Mouse (Mus musculus): ENCODE results near the gene Cep131. TPM values are rescaled to one million over a fixed set of nuclear protein-coding genes. Genes with fewer than 3 reads are reported as not detected.

The Cep131 gene
- polyA plus RNA-seq, 1 experiment from 2014 or later: 35.6 TPM

GRCm38 (mm10) chr11:120065291-120065690, 21.3 kb downstream of the Cep131 start:
- ATAC-seq (replicated peaks): 0 out of 2 replicates have a peak, but pooled peaks have one; percentile 27
- H3K27ac ChIP-seq: no peak overlapping the region
- no peaks in the 10 kb centered on the region for H3K9me3 ChIP-seq
- H3K4me1 ChIP-seq: no peaks in the 10 kb centered on the region
- H3K36me3 ChIP-seq (replicated peaks): peaks cover 23% of the 10 kb centered on the region; the same call in 1 of the 2 replicates
- no peak overlapping the region for H3K4me2 ChIP-seq
- WGBS: 38% methylated on average over 10 of the region's 10 CpGs
- H3K4me3 ChIP-seq: no peak overlapping the region
- no peak overlapping the region for H3K9ac ChIP-seq
- no peaks in the 10 kb centered on the region for H3K27me3 ChIP-seq (replicated peaks)

- Histone ChIP-seq H3K4me1 (no peaks in the 10 kb centered on the region), H3K36me3 (replicated peaks) (peaks cover 20% of the 10 kb centered on the region; the same call in 1 of the 2 replicates), H3K9me3 (no peaks in the 10 kb centered on the region), H3K4me2 (no peak overlapping the region), H3K9ac (no peak overlapping the region), H3K27ac (no peak overlapping the region), H3K4me3 (no peak overlapping the region), H3K27me3 (replicated peaks) (no peaks in the 10 kb centered on the region)
- no peak for ATAC-seq (replicated peaks)
- 92% methylated on average over 11 of the region's 11 CpGs for WGBS
These were observed 22.0 kb downstream of the Cep131 start for GRCm38 (mm10) chr11:120064668-120065040.

- H3K9ac ChIP-seq: no peak overlapping the region
- H3K27me3 ChIP-seq (replicated peaks): no peaks in the 10 kb centered on the region
- WGBS: 83% methylated on average over 13 of the region's 13 CpGs
- ATAC-seq (replicated peaks): no peak
- no peaks in the 10 kb centered on the region for H3K9me3 ChIP-seq
- no peak overlapping the region for H3K4me2 ChIP-seq
- H3K4me1 ChIP-seq: no peaks in the 10 kb centered on the region
- peaks cover 20% of the 10 kb centered on the region; the same call in 1 of the 2 replicates for H3K36me3 ChIP-seq (replicated peaks)
- no peak overlapping the region for H3K27ac ChIP-seq
- H3K4me3 ChIP-seq: no peak overlapping the region
These were observed 22.5 kb downstream of the Cep131 start for GRCm38 (mm10) chr11:120064006-120064667.

GRCm38 (mm10) chr11:120063326-120063725, 23.3 kb downstream of the Cep131 start:
- H3K4me1 ChIP-seq: no peaks in the 10 kb centered on the region
- H3K36me3 ChIP-seq (replicated peaks): peaks cover 15% of the 10 kb centered on the region; the same call in 1 of the 2 replicates
- no peak overlapping the region for H3K4me3 ChIP-seq
- H3K9me3 ChIP-seq: no peaks in the 10 kb centered on the region
- no peak overlapping the region for H3K27ac ChIP-seq
- ATAC-seq (replicated peaks): no peak
- 89% methylated on average over 5 of the region's 5 CpGs for WGBS
- no peak overlapping the region for H3K9ac ChIP-seq
- H3K4me2 ChIP-seq: no peak overlapping the region
- H3K27me3 ChIP-seq (replicated peaks): no peaks in the 10 kb centered on the region

GRCm38 (mm10) chr11:120060634-120061033, 26.0 kb downstream of the Cep131 start:
- H3K27me3 ChIP-seq (replicated peaks): no peaks in the 10 kb centered on the region
- no peak overlapping the region for H3K4me2 ChIP-seq
- peaks cover 7% of the 10 kb centered on the region; the same call in 1 of the 2 replicates for H3K36me3 ChIP-seq (replicated peaks)
- H3K4me1 ChIP-seq: no peaks in the 10 kb centered on the region
- no peak overlapping the region for H3K9ac ChIP-seq
- no peak for ATAC-seq (replicated peaks)
- H3K4me3 ChIP-seq: no peak overlapping the region
- H3K9me3 ChIP-seq: no peaks in the 10 kb centered on the region
- no peak overlapping the region for H3K27ac ChIP-seq
- WGBS: 87% methylated on average over 8 of the region's 8 CpGs

GRCm38 (mm10) chr11:120055953-120056732, 30.5 kb downstream of the Cep131 start:
- Histone ChIP-seq H3K9me3 (no peaks in the 10 kb centered on the region), H3K36me3 (replicated peaks) (no peaks in the 10 kb centered on the region), H3K4me1 (peaks cover 5% of the 10 kb centered on the region; the same call in 1 of the 2 replicates), H3K9ac (no peak overlapping the region), H3K4me3 (no peak overlapping the region), H3K27ac (no peak overlapping the region), H3K4me2 (no peak overlapping the region), H3K27me3 (replicated peaks) (no peaks in the 10 kb centered on the region)
- ATAC-seq (replicated peaks): no peak
- 88% methylated on average over 12 of the region's 12 CpGs for WGBS

- Histone ChIP-seq H3K9me3 (no peaks in the 10 kb centered on the region), H3K4me1 (peaks cover 13% of the 10 kb centered on the region), H3K36me3 (replicated peaks) (no peaks in the 10 kb centered on the region), H3K27ac (no peak overlapping the region), H3K9ac (no peak overlapping the region), H3K4me2 (no peak overlapping the region), H3K4me3 (no peak overlapping the region), H3K27me3 (replicated peaks) (no peaks in the 10 kb centered on the region)
- no peak for ATAC-seq (replicated peaks)
- 81% methylated on average over 4 of the region's 4 CpGs for WGBS
These were observed 32.8 kb downstream of the Cep131 start for GRCm38 (mm10) chr11:120053846-120054245.

- no peaks in the 10 kb centered on the region for H3K27me3 ChIP-seq (replicated peaks)
- peaks cover 29% of the 10 kb centered on the region for H3K4me1 ChIP-seq
- H3K4me3 ChIP-seq: no peak overlapping the region
- H3K9ac ChIP-seq: no peak overlapping the region
- no peak overlapping the region for H3K27ac ChIP-seq
- ATAC-seq (replicated peaks): no peak
- WGBS: 75% methylated on average over 9 of the region's 9 CpGs
- H3K4me2 ChIP-seq: no peak overlapping the region
- no peaks in the 10 kb centered on the region for H3K36me3 ChIP-seq (replicated peaks)
- H3K9me3 ChIP-seq: no peaks in the 10 kb centered on the region
These were observed 34.4 kb downstream of the Cep131 start for GRCm38 (mm10) chr11:120052274-120052673.

GRCm38 (mm10) chr11:120051124-120051811, 35.4 kb downstream of the Cep131 start:
- no peak overlapping the region for H3K4me2 ChIP-seq
- no peak for ATAC-seq (replicated peaks)
- no peaks in the 10 kb centered on the region for H3K36me3 ChIP-seq (replicated peaks)
- H3K4me1 ChIP-seq: peaks cover 34% of the 10 kb centered on the region
- WGBS: 34% methylated on average over 14 of the region's 14 CpGs
- H3K9me3 ChIP-seq: no peaks in the 10 kb centered on the region
- peak overlapping the region; percentile 45; the same call in 1 of the 2 replicates for H3K27ac ChIP-seq
- H3K9ac ChIP-seq: no peak overlapping the region
- H3K27me3 ChIP-seq (replicated peaks): no peaks in the 10 kb centered on the region
- no peak overlapping the region for H3K4me3 ChIP-seq

- Histone ChIP-seq H3K9me3 (no peaks in the 10 kb centered on the region), H3K27ac (no peak overlapping the region), H3K4me3 (no peak overlapping the region), H3K4me2 (no peak overlapping the region), H3K36me3 (replicated peaks) (no peaks in the 10 kb centered on the region), H3K9ac (no peak overlapping the region; the same call in 1 of the 2 replicates), H3K27me3 (replicated peaks) (no peaks in the 10 kb centered on the region), H3K4me1 (peaks cover 56% of the 10 kb centered on the region)
- 85% methylated on average over 8 of the region's 8 CpGs for WGBS
- ATAC-seq (replicated peaks): no peak
These were observed 37.6 kb downstream of the Cep131 start for GRCm38 (mm10) chr11:120049067-120049466.

GRCm38 (mm10) chr11:120048252-120048556, 38.4 kb downstream of the Cep131 start:
- peak; percentile 25 for ATAC-seq (replicated peaks)
- H3K9me3 ChIP-seq: no peaks in the 10 kb centered on the region
- H3K27me3 ChIP-seq (replicated peaks): no peaks in the 10 kb centered on the region
- no peaks in the 10 kb centered on the region for H3K36me3 ChIP-seq (replicated peaks)
- H3K4me1 ChIP-seq: peaks cover 56% of the 10 kb centered on the region
- WGBS: under 1% methylated on average over 23 of the region's 23 CpGs
- H3K4me2 ChIP-seq: peak overlapping the region; percentile 93
- H3K4me3 ChIP-seq: peak overlapping the region; percentile 81
- peak overlapping the region; percentile 89 for H3K9ac ChIP-seq
- H3K27ac ChIP-seq: peak overlapping the region; percentile 93

- Histone ChIP-seq H3K4me2 (peak overlapping the region; percentile 93), H3K27me3 (replicated peaks) (no peaks in the 10 kb centered on the region), H3K4me1 (peaks cover 57% of the 10 kb centered on the region), H3K36me3 (replicated peaks) (no peaks in the 10 kb centered on the region), H3K27ac (peak overlapping the region; percentile 93), H3K9ac (peak overlapping the region; percentile 89), H3K4me3 (peak overlapping the region; percentile 81), H3K9me3 (no peaks in the 10 kb centered on the region)
- 4% methylated on average over 23 of the region's 23 CpGs for WGBS
- peak; percentile 31 for ATAC-seq (replicated peaks)
These were observed 38.9 kb downstream of the Cep131 start for GRCm38 (mm10) chr11:120047531-120048251.

Measured in midbrain, embryonic 15.5 days (tissue).